20 mouse cellular contexts compared by ENCODE assay signal in genomic region chr1:180913797-180914196, GRCm38 (mm10). TPM values are rescaled to one million over a fixed set of nuclear protein-coding genes. Genes with fewer than 3 reads are reported as not detected.
A peak's percentile ranks its signal among the peaks of the same experiment; 100 is the strongest.
DNase-seq lines count a peak whose midpoint lies in the region; ATAC-seq and TF ChIP-seq lines count a peak whose summit lies in the region.
"Had no signal": no experiment of that assay in that cellular context is flagged by ENCODE, and none has a peak within 500 bp of the region (broad histone marks: within the 10 kb centered on the region; RNA-seq: fewer than 3 reads in every experiment).

No protein-coding gene starts in this region.

- 32% methylated on average over 4 of the region's 4 CpGs for WGBS in lung, embryonic 14.5 days
- 64% methylated on average over 4 of the region's 4 CpGs for WGBS in kidney, embryonic 14.5 days

- H3K36me3 ChIP-seq in lung, embryonic 14.5 days (ENCODE audit: insufficient read depth), result peaks cover 5% of the 10 kb centered on the region; the same call in 1 of the 2 replicates
- no peaks in the 10 kb centered on the region for H3K36me3 ChIP-seq in kidney, embryonic 14.5 days (ENCODE audit: control insufficient read depth, insufficient read depth, low read length)

- no peak for TF ChIP-seq POLR2A in embryonic fibroblast, embryonic 13.5 days (IDR thresholded peaks at IDR 0.05; ENCODE audit: low read depth, low read length)

- no peak for TF ChIP-seq CTCF in lung, embryonic 14.5 days (IDR thresholded peaks at IDR 0.05; ENCODE audit: low read depth)
- no peak for TF ChIP-seq CTCF in embryonic fibroblast, embryonic 13.5 days (IDR thresholded peaks at IDR 0.05; ENCODE audit: borderline replicate concordance, insufficient read depth, low read length)

- no peak for ATAC-seq in lung, embryonic 14.5 days (ENCODE audit: insufficient read depth)
- no peak for ATAC-seq in kidney, embryonic 14.5 days (ENCODE audit: low FRiP score, low TSS enrichment)
- ATAC-seq: forebrain, postnatal 0 days; intestine, postnatal 0 days; liver, postnatal 0 days had no signal

- no peaks in the 10 kb centered on the region for H3K4me1 ChIP-seq in lung, embryonic 14.5 days (ENCODE audit: insufficient read depth)
- peaks cover 7% of the 10 kb centered on the region for H3K4me1 ChIP-seq in embryonic fibroblast, embryonic 13.5 days (ENCODE audit: control insufficient read depth, insufficient read depth, low read length)
- no peaks in the 10 kb centered on the region for H3K4me1 ChIP-seq in kidney, embryonic 14.5 days (ENCODE audit: control insufficient read depth, insufficient read depth, low read length)
- H3K4me1 ChIP-seq: hindbrain, embryonic 15.5 days had no signal

- no peak overlapping the region for H3K4me2 ChIP-seq in lung, embryonic 14.5 days
- no peak overlapping the region for H3K4me2 ChIP-seq in kidney, embryonic 14.5 days (replicated peaks; ENCODE audit: low read depth, low read length)
- H3K4me2 ChIP-seq: heart, embryonic 11.5 days; hindbrain, embryonic 15.5 days had no signal

- no peaks in the 10 kb centered on the region for H3K27me3 ChIP-seq in lung, embryonic 14.5 days (ENCODE audit: insufficient read depth, low read length)
- H3K27me3 ChIP-seq in kidney, embryonic 14.5 days (ENCODE audit: control insufficient read depth, insufficient read depth, low read length), result no peaks in the 10 kb centered on the region
- H3K27me3 ChIP-seq: CH12.LX; hindbrain, embryonic 15.5 days had no signal

- H3K27ac ChIP-seq in lung, embryonic 14.5 days (ENCODE audit: low read depth), result no peak overlapping the region
- H3K27ac ChIP-seq in embryonic fibroblast, embryonic 13.5 days (ENCODE audit: insufficient read depth, low read length), result peak overlapping the region; percentile 79
- H3K27ac ChIP-seq in kidney, embryonic 14.5 days (ENCODE audit: low read depth, low read length), result no peak overlapping the region
- H3K27ac ChIP-seq: hindbrain, embryonic 15.5 days had no signal

- no peak overlapping the region for H3K9ac ChIP-seq in lung, embryonic 14.5 days
- no peak overlapping the region for H3K9ac ChIP-seq in kidney, embryonic 14.5 days (ENCODE audit: low read depth, low read length)
- H3K9ac ChIP-seq: forebrain, postnatal 0 days; hindbrain, embryonic 15.5 days; liver, postnatal 0 days had no signal

- no peak overlapping the region for H3K4me3 ChIP-seq in lung, embryonic 14.5 days (ENCODE audit: low read depth, low read length)
- no peak overlapping the region for H3K4me3 ChIP-seq in embryonic fibroblast, embryonic 13.5 days (ENCODE audit: insufficient read depth, low read length)
- no peak overlapping the region for H3K4me3 ChIP-seq in kidney, embryonic 14.5 days (ENCODE audit: low read length)
- H3K4me3 ChIP-seq: hindbrain, embryonic 15.5 days had no signal

- DNase-seq in lung, embryonic 14.5 days, result peak; percentile 51
- DNase-seq in lung, postnatal 14 days, result no peak
- peak; percentile 98 for DNase-seq in NIH3T3 (ENCODE audit: low read depth)
- peak; percentile 51 for DNase-seq in mesoderm, embryonic 11.5 days (ENCODE audit: low read depth, low spot score)
- no peak for DNase-seq in urinary bladder, postnatal 36 days (ENCODE audit: low spot score in 2 of 2)
- DNase-seq: cerebellum, postnatal 25 days; forebrain, postnatal 0 days; gastrocnemius, postnatal 10 days; kidney, postnatal 25 days; left cerebral cortex, postnatal 4 days; liver, postnatal 0 days; right cerebral cortex, postnatal 4 days; thymus, adult 18-20 months had no signal

- H3K9me3 ChIP-seq in lung, embryonic 14.5 days (ENCODE audit: low read depth, low read length), result no peaks in the 10 kb centered on the region
- H3K9me3 ChIP-seq in kidney, embryonic 14.5 days (ENCODE audit: control insufficient read depth, low read length), result no peaks in the 10 kb centered on the region
- H3K9me3 ChIP-seq: hindbrain, embryonic 15.5 days had no signal

RNA-seq across cellular contexts. Expression of gene Pycr2, which starts 9.7 kb away (rescaled TPM):
- polyA plus RNA-seq in lung, embryonic 14.5 days (2014; fragmentation: Nextera tagmentation; extraction: Ambion mirVana), result 83.7 and 92.5 TPM in 2 replicates
- 21.2 and 26.0 TPM in 2 replicates for polyA plus RNA-seq in embryonic fibroblast, embryonic 13.5 days (2011; ENCODE audit: insufficient read length, low read depth, missing spikeins)
- polyA plus RNA-seq in kidney, embryonic 14.5 days (2014; fragmentation: Nextera tagmentation; extraction: Ambion mirVana), result 93.9 and 103 TPM in 2 replicates

RNA-seq across cellular contexts. Expression of gene Lefty2, which starts 20.9 kb away (rescaled TPM):
- polyA plus RNA-seq in lung, embryonic 14.5 days (2014; fragmentation: Nextera tagmentation; extraction: Ambion mirVana), result 0.08 TPM in 1 of 2 replicates, not detected in the other
- not detected in 2 replicates for polyA plus RNA-seq in embryonic fibroblast, embryonic 13.5 days (2011; ENCODE audit: insufficient read length, low read depth, missing spikeins)
- polyA plus RNA-seq in kidney, embryonic 14.5 days (2014; fragmentation: Nextera tagmentation; extraction: Ambion mirVana), result not detected in 2 replicates
- polyA plus RNA-seq: heart, embryonic 11.5 days; intestine, postnatal 0 days; liver, postnatal 0 days had no signal

RNA-seq across cellular contexts. Expression of gene Lefty1, which starts 21.0 kb away (rescaled TPM):
- polyA plus RNA-seq in lung, embryonic 14.5 days (2014; fragmentation: Nextera tagmentation; extraction: Ambion mirVana), result 1.1 TPM in 2 replicates
- 2.5 and 2.7 TPM in 2 replicates for polyA plus RNA-seq in embryonic fibroblast, embryonic 13.5 days (2011; ENCODE audit: insufficient read length, low read depth, missing spikeins)
- polyA plus RNA-seq in kidney, embryonic 14.5 days (2014; fragmentation: Nextera tagmentation; extraction: Ambion mirVana), result 0.51 and 0.54 TPM in 2 replicates
- polyA plus RNA-seq: neural tube, embryonic 14.5 days had no signal

RNA-seq across cellular contexts. Expression of gene Tmem63a, which starts 28.3 kb away (rescaled TPM):
- 10.4 and 10.9 TPM in 2 replicates for polyA plus RNA-seq in lung, embryonic 14.5 days (2014; fragmentation: Nextera tagmentation; extraction: Ambion mirVana)
- polyA plus RNA-seq in embryonic fibroblast, embryonic 13.5 days (2011; ENCODE audit: insufficient read length, low read depth, missing spikeins), result 44.4 and 45.2 TPM in 2 replicates
- polyA plus RNA-seq in kidney, embryonic 14.5 days (2014; fragmentation: Nextera tagmentation; extraction: Ambion mirVana), result 4.0 and 7.5 TPM in 2 replicates

Comparison
In these comparisons a context has a peak if more than half of its experiments do, and no peak if none do; other contexts are left out.
1. DNase-seq: peak in lung, embryonic 14.5 days (single experiment), NIH3T3 (single experiment) and mesoderm, embryonic 11.5 days (single experiment); none in lung, postnatal 14 days (single experiment) and urinary bladder, postnatal 36 days (0 of 2).